Mouse (Mus musculus): ENCODE measurements around the gene Pax8.

Gene Pax8

DNA sequence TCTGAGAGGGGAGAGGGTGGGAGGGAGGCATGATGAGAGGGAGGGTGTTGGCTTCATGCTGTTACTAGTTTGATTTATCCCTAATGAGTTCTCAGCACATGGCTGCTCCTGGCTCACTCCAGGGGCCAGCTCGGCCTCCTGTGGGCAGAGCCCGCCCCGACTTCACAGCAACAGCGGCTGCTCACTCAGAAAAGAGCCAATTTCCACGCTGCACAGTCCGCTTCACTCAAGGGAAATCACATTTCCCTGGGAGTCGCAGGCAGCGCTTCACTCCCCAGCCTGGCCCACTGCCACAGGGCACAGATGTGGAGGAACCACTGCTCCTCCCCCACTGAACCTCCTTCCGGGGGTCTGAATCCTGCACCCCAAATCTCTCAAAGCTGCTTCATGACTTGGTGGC lies 58.7 kb downstream of the Pax8 start:
- no peak for DNase-seq (ENCODE audit: low read depth, low spot score)

GRCm38 (mm10) chr2:24413677-24414076 lies 61.7 kb downstream of the Pax8 start:
- DNase-seq (ENCODE audit: low read depth, low spot score): no peak

GRCm38 (mm10) chr2:24413172-24413571 lies 62.2 kb downstream of the Pax8 start:
- DNase-seq (ENCODE audit: low read depth, low spot score): no peak

GRCm38 (mm10) chr2:24409166-24409565 lies 66.2 kb downstream of the Pax8 start:
- DNase-seq (ENCODE audit: low read depth, low spot score): peak; percentile 77

GRCm38 (mm10) chr2:24407701-24408485 lies 67.5 kb downstream of the Pax8 start:
- no peak for DNase-seq (ENCODE audit: low read depth, low spot score)

DNA sequence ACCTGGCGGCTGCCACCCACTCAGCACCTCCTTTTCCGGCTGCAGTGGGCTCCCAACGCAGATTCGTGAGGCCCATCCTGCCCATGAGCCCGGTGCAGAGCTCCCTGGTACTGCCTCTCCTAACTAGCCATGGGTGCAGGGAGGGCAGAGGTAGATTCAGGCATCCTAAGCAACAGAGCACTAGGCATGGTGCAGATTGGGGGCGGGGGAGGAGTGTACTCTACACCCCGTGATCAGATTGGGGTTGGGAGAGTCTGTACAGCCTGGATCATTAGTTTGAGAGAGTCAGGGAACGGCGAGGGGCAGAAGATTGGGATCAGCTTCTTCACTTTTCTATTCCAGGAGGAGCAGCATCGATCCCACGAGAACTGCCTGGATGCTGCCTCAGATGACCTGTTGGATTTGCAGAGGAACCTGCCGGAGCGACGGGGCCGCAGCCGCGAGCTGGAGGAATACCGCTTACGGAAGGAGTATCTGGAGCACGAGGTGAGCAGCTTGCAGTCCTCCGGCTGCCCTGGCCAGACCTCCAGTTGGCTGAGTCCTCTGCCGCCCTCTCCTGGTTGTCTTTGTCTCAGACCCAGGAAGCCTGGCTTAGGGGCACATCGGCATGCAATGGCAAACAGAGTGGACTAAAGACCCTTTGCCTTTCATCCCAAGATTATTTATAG lies 69.9 kb downstream of the Pax8 start:
- DNase-seq (ENCODE audit: low read depth, low spot score): peak; percentile 83

DNA sequence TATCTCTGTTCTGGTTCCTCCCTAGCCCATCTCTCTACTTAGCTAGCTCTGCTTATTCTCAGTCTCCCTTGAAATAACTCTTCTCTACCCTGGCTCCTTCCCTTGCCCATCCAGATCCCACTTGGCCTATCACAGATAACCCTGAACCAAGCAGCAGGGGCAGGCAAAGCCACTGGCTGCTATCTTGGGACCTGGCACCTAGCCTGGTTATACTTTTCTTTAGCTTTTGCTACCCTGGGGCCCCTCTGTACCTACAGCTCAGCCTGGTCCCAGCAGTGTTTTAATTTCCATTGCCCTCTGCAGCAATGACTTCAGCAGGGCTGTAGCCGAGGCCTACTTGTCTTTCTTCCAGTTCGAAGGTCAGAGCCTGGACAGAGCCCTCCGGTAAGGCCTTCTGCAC lies 74.7 kb downstream of the Pax8 start:
- DNase-seq (ENCODE audit: low read depth, low spot score): no peak

DNA sequence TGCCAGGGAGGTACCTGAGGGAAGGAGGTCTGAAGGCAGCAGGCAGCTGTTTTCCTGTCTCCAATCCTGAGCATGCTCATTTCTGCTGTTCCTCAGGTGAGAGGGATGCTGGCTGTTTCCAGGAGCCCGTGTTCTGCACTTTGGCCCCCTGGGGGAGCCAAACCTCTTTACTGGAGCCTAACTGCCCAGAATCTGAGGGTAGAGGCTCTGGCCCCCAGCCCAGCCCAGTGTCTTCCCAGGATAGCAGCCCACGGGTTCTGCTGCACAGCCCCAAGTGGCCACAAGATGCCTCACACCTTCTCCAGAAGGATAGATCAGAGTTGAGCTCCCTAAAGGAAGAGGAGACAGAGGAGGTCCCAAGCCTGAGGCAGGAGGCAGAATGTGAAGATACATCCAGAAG lies 78.3 kb downstream of the Pax8 start:
- peak; percentile 53 for DNase-seq (ENCODE audit: low read depth, low spot score)

DNA sequence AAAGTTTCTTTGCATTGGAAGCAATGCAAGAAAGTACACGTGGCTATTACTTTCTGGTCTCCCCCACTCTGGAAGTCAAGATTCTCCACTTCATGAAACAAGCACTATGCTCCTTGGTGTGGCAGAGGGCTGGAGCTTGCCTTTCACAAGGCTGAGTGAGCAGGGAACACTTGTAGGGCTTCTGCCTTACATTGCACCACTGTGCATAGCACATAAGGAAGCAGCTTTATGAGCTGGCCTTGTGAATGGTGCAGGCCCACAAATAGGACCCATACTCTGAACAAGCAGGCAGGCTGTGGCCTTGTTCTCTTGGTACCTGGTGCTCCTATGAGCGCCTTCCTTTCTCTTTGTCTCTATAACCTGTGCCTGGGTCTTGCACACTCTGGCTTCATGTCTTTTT lies 82.1 kb downstream of the Pax8 start:
- DNase-seq (ENCODE audit: low read depth, low spot score): no peak

GRCm38 (mm10) chr2:24387361-24388283 lies 87.8 kb downstream of the Pax8 start:
- no peak for DNase-seq (ENCODE audit: low read depth, low spot score)

- no peak for DNase-seq (ENCODE audit: low read depth, low spot score)
Observed at GRCm38 (mm10) chr2:24386964-24387320, 88.5 kb downstream of the Pax8 start.

DNA sequence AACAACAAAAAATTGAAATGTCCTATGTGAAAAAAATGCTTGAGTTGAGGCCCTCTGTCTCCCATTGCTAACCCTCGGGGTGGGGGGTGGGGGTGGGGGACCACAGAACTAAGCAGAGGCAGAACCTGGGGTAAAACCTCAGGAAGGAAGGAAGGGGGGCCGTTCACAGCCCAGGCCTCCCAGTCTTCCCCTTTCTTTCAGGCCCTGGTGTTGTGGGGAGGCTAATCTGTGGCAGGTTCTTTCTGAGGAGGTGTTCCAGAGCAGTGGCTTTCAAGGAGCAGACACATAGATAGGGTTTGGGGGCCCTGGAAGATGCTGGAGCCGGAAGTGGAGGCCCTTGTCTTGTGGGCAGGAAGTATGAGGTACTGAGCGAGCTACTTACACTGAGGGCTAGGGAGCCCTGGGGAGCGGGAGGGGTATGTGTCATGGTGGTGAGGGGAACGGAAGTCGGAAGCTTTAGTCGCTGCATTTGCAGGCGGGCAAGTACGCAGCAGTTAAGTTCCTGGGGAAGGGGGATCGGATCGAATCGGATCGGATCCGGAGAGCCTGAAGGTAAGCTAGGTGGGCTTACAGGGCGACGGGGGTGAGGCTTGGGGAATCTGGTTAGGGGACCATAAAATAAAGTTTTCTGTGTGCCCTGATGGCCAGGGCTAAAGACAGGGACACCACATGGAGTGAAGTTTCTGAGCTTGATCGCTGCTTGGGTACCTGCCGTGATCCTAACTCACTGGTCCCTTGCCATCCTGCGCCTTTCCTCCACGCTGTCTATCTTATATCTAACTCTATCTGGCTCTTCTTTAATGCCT lies 89.0 kb downstream of the Pax8 start:
- DNase-seq (ENCODE audit: low read depth, low spot score): no peak

- peak; percentile 73 for DNase-seq (ENCODE audit: low read depth, low spot score)
Observed at GRCm38 (mm10) chr2:24385111-24385961, 90.1 kb downstream of the Pax8 start.

DNA sequence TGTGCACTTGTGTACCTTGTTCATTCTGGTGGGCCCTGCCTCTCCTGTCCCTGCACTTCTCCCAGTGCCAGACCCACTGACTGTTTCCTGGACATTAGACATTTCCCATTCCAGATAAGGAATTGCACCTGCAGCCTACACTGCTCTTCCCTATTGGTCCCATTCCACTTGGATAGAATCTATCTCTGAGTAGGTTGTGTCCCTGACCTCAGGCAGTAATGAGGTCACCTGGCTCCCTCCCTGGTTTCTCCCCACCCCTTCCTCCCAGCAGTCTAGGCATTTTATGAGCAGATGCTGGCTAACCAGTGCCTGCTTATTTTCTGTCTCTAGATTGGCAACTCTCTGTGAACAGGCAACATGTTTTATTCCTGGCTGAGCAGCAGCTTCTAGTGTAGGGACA lies 91.0 kb downstream of the Pax8 start:
- DNase-seq (ENCODE audit: low read depth, low spot score): no peak

DNA sequence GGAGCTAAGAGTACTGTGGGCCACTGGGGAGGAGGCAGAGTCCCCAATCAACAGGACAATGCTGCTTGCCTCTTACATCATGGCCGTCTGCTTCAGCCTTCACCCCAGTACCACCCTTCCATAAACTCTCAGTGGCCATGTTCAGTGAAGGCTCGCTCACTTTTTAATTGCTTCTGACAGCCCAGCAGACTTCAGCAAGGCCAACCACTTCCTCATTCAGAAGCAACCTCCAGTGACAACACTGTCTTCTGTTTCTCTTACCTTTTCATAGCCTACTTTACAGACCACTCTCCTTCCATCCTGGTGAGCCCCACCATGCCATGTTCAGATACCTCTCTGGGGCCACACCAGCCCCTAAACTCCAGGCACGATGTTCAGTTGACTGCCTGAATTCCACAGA lies 91.8 kb downstream of the Pax8 start:
- DNase-seq (ENCODE audit: low read depth, low spot score): no peak

DNA sequence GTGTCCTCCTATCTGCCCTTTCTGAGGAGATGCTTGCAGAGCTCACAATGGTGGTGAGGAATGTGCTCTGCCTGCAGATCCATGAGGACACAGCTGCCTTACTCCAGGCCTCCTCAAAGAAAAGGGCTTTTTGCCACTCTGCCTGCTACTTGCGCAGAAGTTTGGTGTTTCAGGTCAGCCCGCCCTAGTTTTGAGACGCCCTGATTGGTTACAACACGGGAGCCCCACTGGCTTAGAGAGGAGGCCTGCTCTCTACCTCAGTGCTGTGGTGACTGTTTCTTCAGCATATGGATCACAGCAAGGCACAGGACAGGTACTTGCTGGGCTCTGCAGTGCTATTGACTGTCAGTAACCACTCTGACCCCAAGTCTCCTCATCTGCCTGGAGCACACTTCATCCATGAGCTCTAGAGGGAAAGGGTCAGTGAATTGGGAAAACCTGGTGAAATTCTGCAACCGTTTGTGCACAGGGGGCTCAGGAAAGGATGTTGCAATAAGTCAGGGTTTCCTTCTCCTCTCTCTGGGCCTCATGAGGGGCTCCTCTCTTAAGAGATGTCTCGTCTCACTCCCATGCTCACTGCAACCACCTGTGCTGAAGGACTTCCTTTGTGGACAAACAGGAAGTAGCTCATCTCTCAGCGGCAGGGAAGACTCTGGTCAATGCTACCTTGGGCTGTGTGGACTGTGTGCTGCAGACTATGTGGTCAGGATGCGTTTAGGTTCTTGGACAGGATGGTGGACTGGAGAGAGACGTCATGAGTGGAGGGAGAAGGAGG lies 92.8 kb downstream of the Pax8 start:
- DNase-seq (ENCODE audit: low read depth, low spot score): no peak

GRCm38 (mm10) chr2:24378747-24379450 lies 96.5 kb downstream of the Pax8 start:
- DNase-seq (ENCODE audit: low read depth, low spot score): no peak

All from ZHBTc4 (cell line).